Mouse (Mus musculus): ENCODE results near the gene Dgkd. TPM values are rescaled to one million over a fixed set of nuclear protein-coding genes. Genes with fewer than 3 reads are reported as not detected.

Gene Dgkd
- polyA plus RNA-seq, 1 experiment from 2014 or later, result 42.7 TPM

DNA sequence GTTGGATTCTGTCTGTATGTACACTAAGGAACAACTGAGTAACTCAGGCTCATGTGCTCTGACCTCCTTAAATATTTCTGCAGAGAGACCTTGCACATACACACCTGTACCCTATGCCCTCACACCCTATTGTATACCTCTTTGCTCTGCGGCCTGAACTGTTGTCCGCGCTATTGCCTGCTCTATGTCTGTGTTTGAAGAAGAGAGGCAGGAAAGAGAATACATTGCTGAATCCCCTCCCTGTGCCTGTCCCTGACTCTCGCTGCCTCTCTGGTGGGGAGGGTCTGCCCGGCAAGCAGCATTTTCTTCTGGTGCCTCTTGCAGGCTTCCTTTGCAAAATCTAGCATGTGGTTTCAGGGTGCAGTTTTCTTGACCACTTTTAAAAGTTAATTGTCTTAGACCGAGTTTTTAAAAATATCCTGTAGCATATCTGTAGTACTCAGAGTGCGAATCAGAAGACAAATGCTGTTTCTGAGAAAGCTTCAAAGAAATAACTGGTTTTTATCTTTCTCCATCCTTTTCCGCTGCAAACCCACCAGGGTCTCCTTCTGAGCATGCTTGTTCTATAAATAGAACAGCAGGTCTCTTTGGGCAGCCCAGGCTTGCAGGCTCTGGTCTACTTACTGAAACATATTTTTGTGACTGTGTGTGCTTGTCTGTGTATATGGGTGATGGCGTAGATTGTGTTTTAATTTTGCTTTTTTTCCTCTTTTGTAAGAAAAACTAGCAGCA, 24.6 kb downstream of the Dgkd start:
- Histone ChIP-seq H3K27me3 (no peaks in the 10 kb centered on the region), H3K9ac (no peak overlapping the region), H3K9me3 (no peaks in the 10 kb centered on the region), H3K4me1 (replicated peaks) (peaks cover 15% of the 10 kb centered on the region), H3K4me2 (no peak overlapping the region), H3K4me3 (no peak overlapping the region), H3K27ac (no peak overlapping the region), H3K36me3 (peaks cover 7% of the 10 kb centered on the region; the same call in 1 of the 2 replicates)
- 77% methylated on average over 9 of the region's 9 CpGs for WGBS
- no peak for ATAC-seq (ENCODE audit: low FRiP score)

DNA sequence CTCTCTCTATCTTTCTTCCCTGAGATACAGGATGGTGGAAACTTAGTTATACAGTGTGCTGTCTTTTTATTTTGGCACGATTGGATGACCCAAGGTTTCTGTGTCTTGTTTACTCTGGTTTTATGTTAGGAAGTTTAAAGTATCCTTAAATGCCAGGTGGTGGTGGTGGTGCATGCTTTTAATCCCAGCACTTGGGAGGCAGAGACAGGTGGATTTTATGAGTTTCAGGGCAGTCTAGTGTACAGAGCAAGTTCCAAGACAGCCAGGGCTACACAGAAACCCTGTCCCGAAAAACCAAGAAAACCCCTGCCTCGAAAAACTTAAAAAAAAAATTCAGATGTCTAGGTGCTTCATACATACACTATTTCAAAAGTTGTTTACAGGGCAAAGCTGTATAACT, 25.9 kb downstream of the Dgkd start:
- Histone ChIP-seq H3K4me1 (replicated peaks) (peaks cover 15% of the 10 kb centered on the region), H3K27me3 (no peaks in the 10 kb centered on the region), H3K4me2 (no peak overlapping the region), H3K4me3 (no peak overlapping the region), H3K9ac (no peak overlapping the region), H3K9me3 (no peaks in the 10 kb centered on the region), H3K36me3 (peaks cover 7% of the 10 kb centered on the region; the same call in 1 of the 2 replicates), H3K27ac (no peak overlapping the region)
- ATAC-seq (ENCODE audit: low FRiP score), result no peak
- 91% methylated on average over 3 of the region's 3 CpGs for WGBS

DNA sequence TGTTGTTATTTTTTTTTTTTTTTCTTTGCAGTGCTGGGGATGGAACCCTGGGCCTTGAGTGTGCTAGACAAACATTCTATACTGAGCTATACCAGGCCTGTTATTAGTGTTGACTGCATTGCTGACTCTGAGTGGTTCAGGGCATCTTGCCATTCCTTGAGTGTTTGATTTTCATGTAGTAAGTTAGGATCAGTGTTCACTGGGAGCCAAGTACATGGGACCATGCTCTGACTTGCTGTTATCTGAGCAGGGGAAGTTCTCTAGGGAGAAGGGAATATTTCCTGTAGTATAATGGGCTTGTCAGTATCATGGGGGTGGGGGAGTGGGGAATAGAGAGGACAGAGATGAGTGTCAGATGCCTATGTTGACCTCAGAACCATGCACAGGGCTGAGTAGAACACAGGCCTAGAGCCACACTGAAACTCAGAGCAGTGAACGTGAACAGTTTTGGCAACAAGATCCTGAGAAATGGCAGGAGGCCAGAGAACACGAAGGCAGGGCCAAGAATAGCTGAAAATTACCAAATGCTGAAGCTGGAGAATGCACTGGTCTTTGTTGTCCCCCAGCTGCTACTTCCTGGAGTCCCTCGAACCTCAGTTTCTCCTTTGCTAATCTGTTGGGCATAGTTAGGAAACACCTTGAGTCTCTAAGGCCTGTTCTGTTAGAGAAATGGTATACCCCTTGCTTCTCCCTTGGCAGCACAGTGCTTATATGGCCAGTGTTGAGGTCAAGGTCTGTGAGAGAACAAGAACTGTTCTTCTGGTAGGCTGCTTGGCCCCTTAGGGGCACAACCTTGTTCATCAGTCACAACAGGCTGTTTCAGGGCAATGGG, 26.6 kb downstream of the Dgkd start:
- H3K27ac ChIP-seq, result peak overlapping the region; percentile 36; the same call in 1 of the 2 replicates
- peaks cover 15% of the 10 kb centered on the region for H3K4me1 ChIP-seq (replicated peaks)
- H3K36me3 ChIP-seq, result peaks cover 9% of the 10 kb centered on the region
- no peaks in the 10 kb centered on the region for H3K27me3 ChIP-seq
- H3K4me2 ChIP-seq, result no peak overlapping the region
- 61% methylated on average over 3 of the region's 3 CpGs for WGBS
- no peaks in the 10 kb centered on the region for H3K9me3 ChIP-seq
- no peak overlapping the region for H3K9ac ChIP-seq
- 0 out of 2 replicates have a peak, but pooled peaks have one; percentile 46 for ATAC-seq (ENCODE audit: low FRiP score)
- H3K4me3 ChIP-seq, result no peak overlapping the region

DNA sequence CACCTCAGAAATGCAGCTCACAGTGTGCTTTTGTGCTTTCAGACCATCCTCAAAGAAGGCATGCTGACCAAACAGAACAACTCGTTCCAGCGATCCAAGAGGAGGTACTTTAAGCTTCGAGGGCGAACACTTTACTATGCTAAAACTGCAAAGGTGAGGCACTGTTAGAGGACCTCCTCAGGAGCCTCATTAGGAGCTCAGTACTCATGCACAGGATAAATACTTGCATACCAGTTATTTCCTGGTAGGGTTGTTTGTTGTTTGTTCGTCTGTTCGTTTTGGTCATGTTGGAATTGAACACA, 27.2 kb downstream of the Dgkd start:
- Histone ChIP-seq H3K4me2 (no peak overlapping the region), H3K4me1 (replicated peaks) (peaks cover 15% of the 10 kb centered on the region), H3K27me3 (no peaks in the 10 kb centered on the region), H3K27ac (peak overlapping the region; percentile 36; the same call in 1 of the 2 replicates), H3K36me3 (peaks cover 12% of the 10 kb centered on the region), H3K9ac (no peak overlapping the region), H3K9me3 (no peaks in the 10 kb centered on the region), H3K4me3 (no peak overlapping the region)
- no peak for ATAC-seq (ENCODE audit: low FRiP score)
- WGBS, result 83% methylated on average over 6 of the region's 6 CpGs

DNA sequence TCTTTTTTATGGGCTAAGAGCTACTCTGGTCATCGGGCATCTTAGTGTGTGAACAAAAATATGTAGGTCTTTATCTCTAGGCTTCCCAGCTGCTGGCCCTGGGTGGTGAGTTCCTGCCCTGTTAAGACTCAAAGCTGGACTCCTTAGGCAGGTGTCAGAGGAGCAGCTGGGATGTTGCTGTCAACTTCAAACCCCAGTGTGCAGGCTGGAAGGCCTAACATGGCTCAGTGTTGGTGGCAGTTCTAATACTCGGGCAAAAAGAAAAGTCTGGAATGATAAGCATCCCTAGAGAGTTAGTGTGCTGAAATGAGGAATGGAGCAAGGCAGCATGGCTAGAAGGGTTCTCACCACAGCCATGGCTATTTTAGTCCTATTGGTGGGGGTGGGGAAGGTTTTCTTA, 27.8 kb downstream of the Dgkd start:
- ATAC-seq (ENCODE audit: low FRiP score), result no peak
- Histone ChIP-seq H3K9ac (no peak overlapping the region), H3K9me3 (no peaks in the 10 kb centered on the region), H3K4me1 (replicated peaks) (peaks cover 15% of the 10 kb centered on the region), H3K4me2 (no peak overlapping the region), H3K27me3 (no peaks in the 10 kb centered on the region), H3K4me3 (no peak overlapping the region), H3K36me3 (peaks cover 16% of the 10 kb centered on the region), H3K27ac (no peak overlapping the region)
- WGBS, result 87% methylated on average over 2 of the region's 2 CpGs

DNA sequence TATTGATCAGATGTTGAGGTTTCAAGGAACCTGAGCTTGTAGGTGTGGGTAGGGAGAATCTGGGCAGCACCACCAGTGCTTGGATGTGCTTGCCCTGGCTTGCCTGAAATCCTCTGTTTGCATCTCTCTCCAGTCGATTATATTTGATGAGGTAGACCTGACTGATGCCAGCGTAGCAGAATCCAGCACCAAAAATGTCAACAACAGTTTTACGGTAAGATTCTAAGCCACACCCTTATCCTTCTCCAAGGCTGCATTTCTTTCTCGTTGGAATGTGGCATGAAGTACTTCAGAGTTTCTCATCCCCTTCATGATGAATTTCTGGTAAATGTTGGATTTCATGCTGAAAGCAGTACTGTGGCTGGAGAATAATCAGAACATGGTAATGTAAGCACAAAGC, 28.6 kb downstream of the Dgkd start:
- Histone ChIP-seq H3K9ac (no peak overlapping the region), H3K27me3 (no peaks in the 10 kb centered on the region), H3K4me2 (no peak overlapping the region), H3K27ac (no peak overlapping the region), H3K4me3 (no peak overlapping the region), H3K4me1 (replicated peaks) (peaks cover 15% of the 10 kb centered on the region), H3K36me3 (peaks cover 16% of the 10 kb centered on the region), H3K9me3 (no peaks in the 10 kb centered on the region)
- WGBS, result 93% methylated on average over 4 of the region's 4 CpGs
- no peak for ATAC-seq (ENCODE audit: low FRiP score)

DNA sequence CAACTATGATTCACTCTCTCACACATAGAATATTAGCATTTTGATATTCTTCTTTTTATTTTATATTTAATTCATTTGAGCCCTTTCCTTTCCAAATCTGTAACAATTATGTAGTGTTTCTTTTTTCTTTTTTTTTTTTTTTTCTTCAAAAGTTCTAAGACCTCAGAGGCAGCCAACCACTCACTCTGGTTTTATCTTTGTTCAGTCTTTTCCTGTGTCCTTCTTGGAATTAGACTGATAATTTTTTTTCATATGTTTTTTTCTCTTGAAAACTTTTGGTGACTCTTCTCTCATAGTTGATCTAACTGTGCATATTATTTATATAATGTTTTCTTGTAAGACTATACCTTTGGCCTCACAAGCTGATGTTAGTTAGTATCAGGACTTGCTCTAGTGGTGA, 29.5 kb downstream of the Dgkd start:
- H3K9ac ChIP-seq, result no peak overlapping the region
- H3K27me3 ChIP-seq, result no peaks in the 10 kb centered on the region
- no peak for ATAC-seq (ENCODE audit: low FRiP score)
- no peak overlapping the region for H3K4me2 ChIP-seq
- H3K27ac ChIP-seq, result no peak overlapping the region
- peaks cover 11% of the 10 kb centered on the region for H3K4me1 ChIP-seq (replicated peaks)
- peaks cover 16% of the 10 kb centered on the region for H3K36me3 ChIP-seq
- H3K9me3 ChIP-seq, result no peaks in the 10 kb centered on the region
- H3K4me3 ChIP-seq, result no peak overlapping the region

DNA sequence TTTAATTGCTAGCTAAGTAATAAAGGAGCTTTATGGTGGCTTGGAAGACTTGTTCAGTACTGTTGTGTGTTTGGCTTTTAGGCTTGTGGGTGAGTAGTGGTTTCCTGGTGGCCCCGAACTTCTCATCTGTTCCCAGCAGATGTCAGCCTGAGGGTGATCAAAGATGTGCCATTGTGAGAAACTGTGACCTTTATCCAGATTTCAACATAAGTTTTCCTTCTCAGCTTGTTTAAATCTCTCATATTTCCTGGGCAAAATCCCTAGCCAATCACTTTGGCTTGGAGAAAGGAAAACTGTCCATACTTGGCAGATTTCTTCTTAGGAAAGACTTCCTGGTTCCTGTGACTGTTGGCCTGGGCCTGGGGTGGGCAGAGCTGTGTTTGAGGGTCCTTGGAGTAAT, 37.9 kb downstream of the Dgkd start:
- WGBS, result 79% methylated on average over 1 of the region's 1 CpGs
- H3K4me3 ChIP-seq, result no peak overlapping the region
- no peaks in the 10 kb centered on the region for H3K9me3 ChIP-seq
- no peaks in the 10 kb centered on the region for H3K4me1 ChIP-seq (replicated peaks)
- no peak overlapping the region for H3K27ac ChIP-seq
- no peak overlapping the region for H3K4me2 ChIP-seq
- no peaks in the 10 kb centered on the region for H3K36me3 ChIP-seq
- H3K27me3 ChIP-seq, result no peaks in the 10 kb centered on the region
- no peak for ATAC-seq (ENCODE audit: low FRiP score)
- H3K9ac ChIP-seq, result no peak overlapping the region

DNA sequence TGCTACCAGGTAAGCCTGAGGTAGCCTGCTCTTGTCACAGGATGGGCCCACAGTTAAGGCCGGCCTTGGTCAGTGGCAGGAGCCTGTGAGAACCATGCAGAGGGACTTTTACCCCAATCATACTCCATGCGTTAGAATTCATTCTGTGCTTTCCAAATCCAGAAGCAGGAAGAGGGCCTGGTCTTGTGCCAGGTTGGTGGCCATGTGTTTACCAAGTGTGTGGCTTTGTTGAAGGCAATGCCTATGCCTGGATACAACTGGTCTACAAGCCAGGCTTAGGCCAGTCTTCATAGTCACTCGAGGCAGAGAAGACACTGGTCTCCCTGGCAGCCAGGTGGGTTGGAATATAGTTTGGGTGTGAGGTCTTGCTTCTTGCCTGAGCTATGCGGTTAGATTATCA, 38.5 kb downstream of the Dgkd start:
- Histone ChIP-seq H3K4me3 (no peak overlapping the region), H3K27me3 (no peaks in the 10 kb centered on the region), H3K4me2 (no peak overlapping the region), H3K36me3 (no peaks in the 10 kb centered on the region), H3K27ac (no peak overlapping the region), H3K9me3 (no peaks in the 10 kb centered on the region), H3K4me1 (replicated peaks) (no peaks in the 10 kb centered on the region), H3K9ac (no peak overlapping the region)
- 94% methylated on average over 4 of the region's 4 CpGs for WGBS
- ATAC-seq (ENCODE audit: low FRiP score), result no peak

DNA sequence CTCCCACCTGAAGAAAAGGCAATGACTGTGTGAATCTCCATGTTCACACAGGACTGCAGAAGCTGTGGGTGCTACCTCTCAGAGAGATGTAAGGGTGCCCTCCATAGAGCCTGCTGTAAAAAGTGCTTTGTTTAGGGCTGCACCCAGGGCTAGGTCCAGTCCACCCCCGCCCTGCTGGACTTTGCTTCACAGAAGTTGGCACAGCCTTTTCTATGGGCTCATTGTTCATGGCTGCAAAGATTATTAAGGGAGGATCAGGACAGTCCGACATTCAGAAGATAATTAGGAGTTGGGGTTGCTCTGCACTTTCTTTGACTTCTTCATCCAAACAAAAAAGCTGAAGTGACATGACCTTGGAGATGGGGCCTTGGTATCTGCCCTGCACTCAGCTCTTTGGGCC, 39.4 kb downstream of the Dgkd start:
- no peak for ATAC-seq (ENCODE audit: low FRiP score)
- WGBS, result 62% methylated on average over 2 of the region's 2 CpGs
- H3K4me1 ChIP-seq (replicated peaks), result no peaks in the 10 kb centered on the region
- no peaks in the 10 kb centered on the region for H3K9me3 ChIP-seq
- H3K4me2 ChIP-seq, result no peak overlapping the region
- H3K9ac ChIP-seq, result no peak overlapping the region
- no peaks in the 10 kb centered on the region for H3K27me3 ChIP-seq
- no peak overlapping the region for H3K4me3 ChIP-seq
- H3K36me3 ChIP-seq, result no peaks in the 10 kb centered on the region
- H3K27ac ChIP-seq, result no peak overlapping the region

DNA sequence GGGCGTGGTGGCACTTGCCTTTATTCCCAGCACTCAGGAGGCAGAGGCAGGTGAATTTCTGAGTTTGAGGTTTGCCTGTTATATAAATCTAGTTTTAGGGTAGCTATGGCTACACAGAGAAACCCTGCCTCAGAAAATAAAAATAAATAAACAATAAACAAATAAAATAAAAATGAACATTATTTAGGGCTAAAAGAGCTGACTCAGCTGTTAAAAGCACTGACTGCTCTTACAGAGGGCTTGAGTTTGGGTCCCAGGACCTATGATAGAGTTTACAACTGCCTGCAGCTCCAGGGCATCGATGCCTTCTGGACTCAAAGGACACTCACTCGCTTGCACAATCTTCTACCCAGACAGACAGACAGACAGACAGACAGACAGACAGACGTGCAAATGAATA, 40.3 kb downstream of the Dgkd start:
- H3K4me1 ChIP-seq (replicated peaks), result no peaks in the 10 kb centered on the region
- no peaks in the 10 kb centered on the region for H3K9me3 ChIP-seq
- WGBS, result 95% methylated on average over 4 of the region's 4 CpGs
- no peak for ATAC-seq (ENCODE audit: low FRiP score)
- H3K36me3 ChIP-seq, result no peaks in the 10 kb centered on the region
- no peak overlapping the region for H3K4me2 ChIP-seq
- H3K4me3 ChIP-seq, result no peak overlapping the region
- H3K27ac ChIP-seq, result no peak overlapping the region
- no peaks in the 10 kb centered on the region for H3K27me3 ChIP-seq
- H3K9ac ChIP-seq, result no peak overlapping the region

DNA sequence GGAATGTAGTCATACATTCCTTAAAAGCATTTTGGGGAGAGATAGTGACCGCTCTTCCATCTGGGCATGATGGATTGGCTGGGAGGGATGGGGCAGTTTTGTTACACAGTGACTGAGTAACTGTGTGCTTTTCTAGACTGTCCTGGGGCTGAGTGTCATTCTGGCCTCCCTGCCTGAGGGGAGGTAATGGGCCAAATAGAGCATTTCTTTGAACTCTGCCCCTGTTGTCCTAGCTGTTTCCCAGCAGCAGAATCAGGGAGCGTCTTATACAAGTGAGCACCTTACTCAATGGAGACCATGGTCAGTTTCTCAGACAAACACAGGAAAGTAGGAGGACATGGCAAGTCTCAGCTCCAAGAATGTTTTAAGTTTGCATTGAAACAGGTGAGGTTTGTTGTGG, 43.8 kb downstream of the Dgkd start:
- no peaks in the 10 kb centered on the region for H3K27me3 ChIP-seq
- H3K9ac ChIP-seq, result no peak overlapping the region
- 90% methylated on average over 2 of the region's 2 CpGs for WGBS
- no peaks in the 10 kb centered on the region for H3K4me1 ChIP-seq (replicated peaks)
- no peak overlapping the region for H3K4me2 ChIP-seq
- H3K27ac ChIP-seq, result no peak overlapping the region
- ATAC-seq (ENCODE audit: low FRiP score), result no peak
- no peaks in the 10 kb centered on the region for H3K9me3 ChIP-seq
- no peak overlapping the region for H3K4me3 ChIP-seq
- no peaks in the 10 kb centered on the region; the same call in 1 of the 2 replicates for H3K36me3 ChIP-seq

DNA sequence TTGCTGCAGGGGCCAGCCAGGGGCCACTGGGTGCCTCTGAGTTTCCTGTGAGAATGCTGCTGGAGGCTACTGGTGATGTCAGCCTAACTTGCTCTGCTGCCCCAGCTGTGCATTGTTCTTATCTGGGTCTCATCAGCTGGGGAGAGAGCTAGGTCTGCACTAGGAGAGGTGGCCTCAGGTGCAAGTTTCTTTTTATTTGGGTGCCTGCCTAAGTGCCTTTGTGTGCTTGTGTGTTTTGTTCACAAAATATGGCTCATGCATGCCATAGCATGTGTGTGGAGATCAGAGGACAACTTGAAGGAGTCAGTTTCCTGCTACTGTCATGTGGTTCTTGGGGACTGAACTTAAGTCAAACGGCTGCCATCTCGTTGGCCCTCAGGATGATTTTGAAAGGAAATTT, 46.6 kb downstream of the Dgkd start:
- no peak for ATAC-seq (ENCODE audit: low FRiP score)
- WGBS, result 83% methylated on average over 2 of the region's 2 CpGs
- no peaks in the 10 kb centered on the region for H3K27me3 ChIP-seq
- H3K9me3 ChIP-seq, result no peaks in the 10 kb centered on the region
- H3K4me1 ChIP-seq (replicated peaks), result no peaks in the 10 kb centered on the region
- H3K4me2 ChIP-seq, result no peak overlapping the region
- no peaks in the 10 kb centered on the region; the same call in 1 of the 2 replicates for H3K36me3 ChIP-seq
- H3K4me3 ChIP-seq, result no peak overlapping the region
- H3K9ac ChIP-seq, result no peak overlapping the region
- H3K27ac ChIP-seq, result no peak overlapping the region

Data from hindbrain, embryonic 13.5 days (tissue).